Mouse (Mus musculus) frontal cortex, postnatal 25 days (tissue): Measurements from ENCODE around the gene Spc25.

Source experiments
- DNase-seq, 2 experiments: peaks; one replicate each; pipeline ENCODE4 v3.0.0; 2022; ENCODE audit warnings: low spot score in 2 of 2

Spc25 gene

DNA sequence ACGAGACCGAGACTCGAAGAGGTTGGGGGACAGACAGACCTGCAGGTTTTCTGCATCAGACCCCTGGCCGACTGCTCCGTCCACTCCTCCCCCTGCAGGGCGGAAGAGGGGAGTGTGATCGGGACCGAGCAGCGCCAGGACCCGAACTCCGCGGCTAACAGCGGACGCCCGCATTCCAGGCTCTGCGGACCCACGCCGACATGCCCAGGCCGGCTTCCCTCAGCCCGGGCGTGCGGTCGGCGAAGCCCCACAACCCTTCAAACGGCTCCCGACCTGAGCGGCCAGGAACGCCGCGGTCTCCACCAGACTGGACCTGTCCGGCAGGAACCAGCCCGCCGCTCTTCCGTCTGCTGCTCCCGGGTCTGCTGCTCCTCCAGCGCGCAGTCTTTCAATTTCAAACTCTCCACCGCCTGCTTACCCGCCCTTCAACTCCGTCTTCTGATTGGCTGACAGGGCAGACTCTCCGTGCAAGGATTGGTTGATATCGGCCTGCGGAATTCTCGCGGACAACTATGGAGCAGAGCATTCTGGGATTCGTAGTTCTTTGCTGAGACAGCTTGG is at the start of gene Spc25:
Gene Spc25 (minus strand): TSS at position 404 of the 561 bp plus-strand sequence.
- peak; percentile 71 to 82 for DNase-seq

DNA sequence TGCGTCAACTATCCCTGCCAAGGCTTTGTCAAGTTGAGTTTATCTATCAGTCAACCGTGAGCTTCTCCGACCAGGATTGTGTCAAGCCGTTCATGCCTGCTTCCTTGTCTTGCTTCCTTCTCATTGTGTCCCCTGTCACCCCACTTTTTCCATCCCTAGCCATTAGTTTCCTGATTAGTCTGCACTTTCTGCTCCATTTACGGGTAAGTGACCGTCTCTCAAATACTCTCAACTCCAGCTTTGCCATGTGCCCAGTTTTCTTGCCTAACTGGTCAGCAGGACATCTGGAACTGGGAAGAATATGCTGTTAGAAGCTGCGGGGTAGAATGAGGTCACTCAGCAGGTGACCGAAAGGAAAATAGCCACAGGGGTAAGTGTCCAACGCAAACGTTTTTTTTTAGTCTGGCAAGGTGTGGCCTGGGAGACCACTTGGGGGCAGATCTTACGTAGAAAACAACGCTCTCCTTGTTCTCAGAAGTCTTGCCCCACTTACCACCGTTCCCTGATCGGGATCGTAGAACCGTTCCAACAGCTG is 42.3 kb upstream of the Spc25 start:
- no peak for DNase-seq

DNA sequence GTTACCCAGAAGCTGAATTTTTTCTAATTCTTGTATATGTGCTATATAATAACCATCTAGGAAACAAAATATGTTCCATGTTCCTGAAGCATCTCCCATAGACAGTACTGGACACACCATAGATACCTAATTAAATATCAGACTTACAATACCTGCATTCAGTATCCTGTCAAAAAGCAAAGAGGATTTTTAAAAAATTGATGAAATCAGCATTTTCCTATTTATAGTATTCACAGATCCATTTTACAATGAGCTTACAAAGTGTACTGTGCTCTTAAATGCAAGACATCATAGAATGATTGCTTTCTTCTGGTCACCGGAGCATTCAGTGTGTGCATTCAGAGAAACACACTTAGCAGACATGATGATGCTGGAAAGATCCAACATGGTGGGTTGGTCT is 41.1 kb upstream of the Spc25 start:
- DNase-seq = no peak

DNA sequence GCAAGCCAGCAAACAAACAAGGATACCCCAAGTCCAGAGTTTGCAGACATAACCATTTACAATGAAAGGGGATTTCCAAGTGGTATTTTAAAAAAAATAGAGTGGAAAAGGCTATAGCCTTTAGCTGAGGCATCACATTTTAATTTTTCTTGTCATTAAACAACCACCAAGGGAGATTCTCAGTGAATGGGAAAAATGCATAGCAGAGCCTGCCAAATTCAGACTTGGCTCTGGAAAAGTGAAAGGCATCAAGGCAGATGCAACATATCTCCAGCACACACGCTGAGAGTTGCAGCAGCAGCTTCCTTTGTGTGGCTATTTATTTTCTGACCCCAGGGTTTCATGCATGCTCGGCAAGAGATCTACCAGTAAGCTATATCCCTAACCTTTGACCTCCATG is 38.9 kb upstream of the Spc25 start:
- no peak for DNase-seq

DNA sequence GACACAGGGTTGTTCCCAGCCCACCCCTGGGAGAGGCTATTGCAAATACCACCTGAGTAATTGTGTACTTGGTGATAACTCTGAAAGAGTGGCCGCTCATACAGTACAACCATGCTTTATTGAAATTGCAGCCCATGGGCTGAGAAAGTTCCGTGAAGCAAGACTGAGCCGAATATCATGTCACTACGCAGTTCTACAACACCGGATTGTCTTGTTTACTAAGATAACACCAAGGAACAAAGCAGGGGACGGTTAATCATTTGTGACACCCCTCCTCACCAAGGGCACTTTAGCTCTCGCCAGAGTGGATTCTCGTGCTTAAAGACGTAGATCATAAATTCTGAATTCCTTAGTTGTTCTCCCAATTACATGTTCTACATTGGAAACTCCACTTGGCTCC is 33.3 kb upstream of the Spc25 start:
- DNase-seq = no peak

DNA sequence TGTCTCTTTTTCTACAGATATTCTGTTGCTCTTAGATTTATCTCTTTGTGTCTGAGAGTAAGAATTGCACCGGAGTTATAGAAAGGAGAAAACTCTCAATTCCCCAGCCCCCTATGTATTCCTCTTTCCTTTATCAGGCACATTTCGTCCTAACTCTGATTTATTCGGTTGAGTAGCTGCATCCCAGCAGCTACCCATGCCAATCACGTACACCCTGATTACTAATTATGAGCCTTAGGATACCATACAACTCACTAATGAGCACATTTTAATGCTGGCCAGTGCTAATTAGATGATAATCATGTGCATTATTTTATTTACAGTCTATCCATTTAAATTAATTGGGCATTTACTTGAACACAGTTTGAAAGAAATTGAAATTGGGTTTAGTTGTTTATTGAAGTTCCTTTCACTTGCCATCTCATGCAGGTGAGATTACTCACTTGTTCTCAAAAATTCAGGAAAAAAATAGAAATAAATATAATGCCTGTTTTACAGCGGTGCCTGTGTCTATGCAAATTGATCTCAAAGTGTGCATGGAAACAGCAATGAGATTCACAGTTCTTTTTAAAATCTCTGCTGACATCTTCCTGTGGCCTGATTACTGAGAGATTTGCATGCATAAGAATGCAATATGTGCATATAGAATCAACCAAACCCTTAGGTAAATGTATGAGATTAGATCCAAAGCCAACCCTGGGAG is 29.1 kb upstream of the Spc25 start:
- no peak for DNase-seq

DNA sequence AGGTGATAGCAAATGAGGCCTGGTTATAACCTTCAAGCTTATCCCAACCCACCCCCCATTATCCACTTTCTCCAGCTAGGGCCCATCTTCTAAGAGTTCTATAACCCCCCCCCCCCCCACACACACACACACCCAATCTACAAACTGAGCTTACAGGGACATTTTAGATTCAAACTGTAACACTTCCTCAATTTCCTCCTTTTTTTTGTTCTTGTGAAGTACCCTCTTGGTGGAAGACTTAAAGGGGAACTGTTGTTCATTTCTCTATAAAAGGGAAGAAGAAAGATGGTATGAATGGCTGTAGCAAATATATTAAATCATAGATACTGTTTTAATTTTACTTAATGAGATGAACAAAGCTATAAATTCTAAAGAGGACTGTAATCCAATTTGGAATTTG is 26.1 kb upstream of the Spc25 start:
- no peak for DNase-seq

DNA sequence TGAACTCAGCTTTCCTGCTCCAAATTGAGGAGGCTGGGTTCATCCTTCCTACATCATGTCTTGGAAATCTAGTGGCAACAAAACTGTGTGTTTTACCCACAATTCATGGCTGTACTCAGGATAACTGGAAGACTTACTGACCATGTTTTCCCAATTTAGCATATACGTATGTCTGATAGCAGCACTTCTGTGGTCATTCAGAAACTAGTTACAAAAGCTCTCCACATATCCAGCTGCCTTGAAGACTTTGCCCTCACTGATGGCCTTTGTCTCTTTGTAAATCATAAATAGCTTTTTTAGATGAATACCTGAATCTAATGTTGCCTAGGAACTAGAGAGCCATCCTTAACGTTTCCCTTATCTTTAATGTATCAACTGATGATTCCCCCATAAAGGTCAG is 24.1 kb upstream of the Spc25 start:
- DNase-seq = no peak

DNA sequence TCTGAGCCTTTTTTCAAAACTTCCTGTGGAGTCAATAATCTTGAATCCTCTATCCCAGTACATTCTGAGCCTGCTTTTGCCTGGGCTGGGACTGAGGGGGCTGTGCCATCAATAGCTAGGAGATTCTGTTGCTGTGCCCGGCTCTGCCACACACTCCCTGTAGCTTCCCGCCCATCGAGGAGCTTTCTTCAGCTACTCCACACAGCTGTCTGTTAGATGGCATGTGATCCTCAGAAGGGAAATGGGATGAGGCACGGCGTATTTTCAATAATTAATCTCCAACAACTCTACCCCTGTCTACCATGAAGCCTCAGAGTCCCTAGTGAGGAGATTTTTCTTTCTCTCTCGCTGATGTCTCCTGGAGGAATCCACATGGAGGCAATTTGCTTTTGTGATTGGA is 22.6 kb upstream of the Spc25 start:
- DNase-seq = no peak

DNA sequence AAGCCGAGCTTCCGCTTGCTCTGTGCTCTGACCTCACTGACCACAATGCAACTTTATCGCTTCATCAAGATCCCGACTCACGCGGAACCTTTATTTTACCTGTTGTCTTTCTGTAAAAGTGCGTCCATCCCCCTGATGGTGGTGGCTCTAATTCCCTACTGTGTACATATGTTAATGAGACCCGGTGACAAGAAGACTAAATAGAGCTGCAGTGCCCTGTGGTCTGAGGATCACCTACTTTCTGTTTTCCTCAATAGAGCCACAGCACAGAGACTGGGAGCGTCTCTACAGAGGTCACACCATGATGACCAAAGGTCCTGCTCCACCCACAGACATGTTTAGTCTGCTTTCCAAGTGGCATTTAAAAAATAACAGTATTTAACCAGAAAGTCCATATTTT is 20.9 kb upstream of the Spc25 start:
- no peak for DNase-seq

DNA sequence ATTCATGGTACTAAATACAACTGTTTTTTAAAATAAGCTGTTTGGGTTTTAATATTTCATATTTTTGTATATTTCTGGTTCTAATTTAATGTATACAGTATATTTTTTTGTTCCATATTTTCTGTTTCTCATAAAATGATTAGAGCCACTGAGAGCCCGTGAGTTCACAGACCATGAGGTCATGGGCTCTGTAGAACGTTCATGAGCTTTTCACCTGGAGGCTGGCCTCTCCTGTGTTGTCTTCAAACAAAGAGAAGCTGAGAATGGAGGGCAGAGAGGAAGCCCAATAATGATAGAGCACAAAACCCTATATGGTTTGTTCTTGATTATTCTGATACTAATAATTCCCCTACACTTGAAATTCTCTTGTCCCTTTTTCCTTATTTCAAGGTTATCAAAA is 18.7 kb upstream of the Spc25 start:
- no peak for DNase-seq

DNA sequence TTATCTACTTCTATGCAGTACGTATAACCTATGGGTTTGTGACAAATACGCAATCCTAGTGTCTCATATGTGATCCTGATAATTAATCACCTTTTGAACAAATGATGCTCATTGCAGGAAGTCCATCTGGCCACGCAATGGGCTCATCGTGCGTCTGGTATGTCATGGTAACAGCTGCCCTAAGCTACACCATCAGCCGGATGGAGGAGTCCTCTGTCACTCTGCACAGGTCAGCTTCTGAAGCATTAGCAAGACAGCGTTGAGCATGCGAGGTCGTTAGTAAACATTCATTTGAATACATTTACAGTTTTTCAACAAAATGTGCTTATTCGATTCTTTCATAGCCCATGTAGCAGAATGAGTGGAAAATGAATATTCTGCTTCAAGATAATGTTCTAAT is 16.8 kb upstream of the Spc25 start:
- DNase-seq = no peak

DNA sequence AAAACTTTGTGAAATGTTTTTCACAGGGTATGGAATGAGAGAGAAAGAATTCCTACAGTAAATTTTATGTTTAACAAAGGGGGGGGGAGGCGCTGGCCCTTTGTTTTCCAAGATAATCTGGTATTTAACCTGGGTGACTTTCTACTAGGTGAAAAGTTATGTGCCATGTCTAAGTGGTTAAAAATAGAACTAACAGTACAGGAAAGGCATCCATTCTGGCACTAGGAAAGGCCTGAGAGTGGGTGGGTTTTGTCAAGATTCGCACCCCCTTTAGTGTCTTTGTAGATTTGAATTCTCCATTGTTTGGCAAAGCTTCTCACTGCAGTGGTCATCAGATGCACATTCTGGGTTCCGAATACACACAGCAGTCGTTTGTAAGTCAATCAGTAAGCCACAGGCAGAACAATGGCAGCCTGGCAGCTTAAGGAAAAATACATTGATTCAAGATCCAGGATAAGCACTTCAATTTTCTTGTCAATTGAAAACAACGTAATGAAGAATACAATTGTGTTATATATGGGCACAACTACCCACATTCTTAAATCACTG is 15.9 kb upstream of the Spc25 start:
- no peak for DNase-seq

DNA sequence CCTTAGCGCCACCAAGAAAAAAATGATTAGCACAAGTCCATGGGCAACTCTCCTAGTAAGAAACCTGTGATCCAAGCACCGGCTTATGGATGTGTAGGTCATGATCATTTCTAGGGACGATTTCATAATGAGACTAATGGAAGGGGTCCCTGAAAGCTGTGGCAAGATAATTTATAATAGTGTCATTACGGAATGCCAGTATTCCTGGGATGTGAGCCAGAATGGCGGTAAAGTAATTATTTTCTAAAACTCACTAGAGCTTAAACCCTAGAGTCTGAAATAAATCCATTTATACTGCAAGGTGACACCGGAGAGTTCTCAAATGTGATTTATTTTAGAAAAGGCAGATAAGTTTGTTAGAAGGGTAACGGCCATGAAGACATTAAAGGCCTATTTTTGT is 9.2 kb upstream of the Spc25 start:
- no peak for DNase-seq

DNA sequence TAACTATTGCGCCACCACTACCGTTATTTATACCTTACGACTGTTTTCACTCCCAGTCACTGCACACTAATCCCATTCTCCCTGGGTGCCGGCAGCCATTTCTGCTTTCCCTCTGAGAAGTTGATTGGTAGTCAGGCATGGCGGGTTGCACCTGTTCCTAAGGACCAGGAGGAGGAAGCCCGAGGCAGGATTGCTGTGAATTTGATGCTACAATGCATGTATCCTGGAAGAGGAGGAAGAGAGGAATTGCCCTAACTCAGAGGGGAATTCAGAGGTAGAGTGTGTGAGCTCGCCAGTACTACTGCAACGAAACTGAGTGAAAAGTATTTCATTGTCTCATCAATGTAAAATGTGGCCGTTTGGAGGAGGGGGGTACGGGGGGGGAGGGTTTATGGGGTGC is 6.7 kb upstream of the Spc25 start:
- no peak for DNase-seq

DNA sequence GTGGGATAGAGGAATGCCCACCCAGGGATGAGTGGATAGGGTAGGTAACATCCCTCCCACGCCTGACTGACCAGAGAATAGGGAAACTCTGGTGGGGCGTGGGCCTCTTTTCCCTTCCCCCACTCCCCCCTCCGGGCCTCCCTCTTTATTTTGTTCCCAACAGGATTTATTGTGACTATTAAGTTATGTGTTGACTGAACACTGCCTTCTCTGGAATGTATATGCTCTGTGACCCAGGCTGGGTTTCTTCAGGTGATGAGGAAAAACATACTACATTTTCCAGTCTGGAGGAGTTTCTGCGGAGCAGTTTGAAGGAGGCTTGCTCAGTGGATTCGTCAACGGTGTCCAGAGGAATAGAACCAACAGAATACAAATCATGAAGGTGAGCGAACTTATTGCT is 4.8 kb upstream of the Spc25 start, which contains the start of gene G6pc2:
Gene G6pc2 (plus strand): TSS at position 301 of the 400 bp plus-strand sequence.
- no peak for DNase-seq

DNA sequence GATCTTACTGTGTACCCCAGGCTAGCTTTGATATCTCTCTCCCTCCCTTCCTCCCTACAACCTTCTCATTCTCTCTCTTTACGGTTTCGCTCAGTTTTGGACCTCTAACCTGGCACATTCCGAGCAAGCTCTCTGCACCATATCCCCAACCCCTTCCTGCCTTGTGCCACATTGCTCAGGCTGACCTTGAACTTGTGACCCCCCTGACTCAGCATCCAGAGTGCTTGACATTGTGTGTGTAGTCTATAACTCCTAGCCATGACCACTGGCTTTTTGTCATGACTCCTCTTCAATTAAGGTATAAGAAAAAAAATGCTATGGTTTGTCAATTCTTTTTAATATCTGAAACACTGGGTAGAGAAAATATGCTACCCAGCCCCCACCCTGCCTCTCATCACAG is 3.7 kb upstream of the Spc25 start:
- no peak for DNase-seq

DNA sequence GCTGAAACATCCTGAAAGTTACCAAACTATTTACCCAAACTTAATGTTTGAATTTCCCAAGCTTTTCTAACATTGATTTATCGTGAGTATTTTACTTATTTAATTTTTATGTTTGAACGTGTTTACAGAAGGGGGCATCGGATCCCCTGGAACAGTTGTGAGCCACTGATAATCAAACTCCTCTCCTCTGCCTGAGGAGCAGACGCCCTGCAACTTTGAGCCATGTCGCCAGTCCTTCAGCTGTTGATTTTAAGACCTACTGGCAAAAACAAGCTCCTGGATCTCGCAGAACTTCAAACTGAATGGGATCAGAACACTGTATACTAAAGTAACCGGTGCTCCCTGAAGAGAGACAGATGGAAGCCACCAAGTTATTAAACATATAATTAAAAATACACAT is 529 bp upstream of the Spc25 start:
- DNase-seq = no peak

DNA sequence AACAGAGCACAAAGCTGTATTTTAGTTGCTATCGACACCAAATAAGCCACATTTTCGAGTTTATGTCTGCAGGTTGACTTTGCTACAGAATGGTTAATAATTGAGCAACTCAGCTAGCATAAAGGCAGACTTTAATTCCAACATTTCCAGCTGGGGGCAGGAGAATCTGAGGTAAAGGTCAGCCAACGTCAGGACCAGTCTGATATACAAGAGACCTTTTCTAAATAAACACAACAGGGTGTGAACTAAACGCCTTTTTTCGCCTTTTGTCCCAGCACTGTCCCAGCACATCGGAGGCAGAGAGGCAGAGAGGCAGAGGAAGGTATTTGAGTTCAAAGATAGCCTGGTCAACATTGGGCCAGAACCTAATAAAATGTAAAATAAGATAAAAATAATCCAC is 809 bp downstream of the Spc25 start:
- DNase-seq = no peak

DNA sequence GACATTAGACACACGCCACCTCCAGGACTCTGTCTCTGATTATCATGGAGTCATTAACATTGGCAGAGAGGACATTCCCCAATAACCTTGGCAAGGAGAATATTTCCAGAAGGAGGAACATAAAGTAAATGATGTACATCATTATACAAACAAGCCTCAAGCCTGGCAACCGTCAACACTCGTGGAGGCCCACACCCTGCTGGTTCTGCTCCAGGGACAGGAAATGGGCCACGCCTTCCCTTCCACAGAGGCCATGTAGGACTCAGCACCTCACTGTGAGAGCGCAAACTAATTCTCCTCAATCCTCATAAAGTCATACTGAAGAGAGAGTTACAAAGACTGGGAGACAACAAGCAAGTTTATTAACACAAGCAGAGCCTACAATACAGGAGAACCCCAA is 12.4 kb downstream of the Spc25 start:
- no peak for DNase-seq

DNA sequence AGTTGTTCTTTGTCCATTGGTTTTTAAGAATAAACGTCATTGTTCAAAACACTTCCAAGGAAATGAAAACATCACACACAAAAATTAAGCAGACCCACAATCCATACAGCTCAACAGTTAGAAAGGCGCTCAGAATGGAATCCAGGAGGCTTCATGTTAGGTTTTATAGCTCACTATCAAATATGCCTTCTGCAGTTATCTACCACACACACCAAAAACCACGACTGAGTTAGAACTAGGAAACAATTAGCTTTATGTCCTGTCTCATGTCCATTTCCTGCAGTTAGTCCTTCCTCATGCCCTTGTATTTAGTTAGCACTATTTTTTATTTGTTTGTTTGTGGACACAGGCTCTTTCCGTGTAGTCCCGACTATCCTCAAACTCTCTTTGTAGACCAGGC is 14.9 kb downstream of the Spc25 start:
- DNase-seq = no peak

DNA sequence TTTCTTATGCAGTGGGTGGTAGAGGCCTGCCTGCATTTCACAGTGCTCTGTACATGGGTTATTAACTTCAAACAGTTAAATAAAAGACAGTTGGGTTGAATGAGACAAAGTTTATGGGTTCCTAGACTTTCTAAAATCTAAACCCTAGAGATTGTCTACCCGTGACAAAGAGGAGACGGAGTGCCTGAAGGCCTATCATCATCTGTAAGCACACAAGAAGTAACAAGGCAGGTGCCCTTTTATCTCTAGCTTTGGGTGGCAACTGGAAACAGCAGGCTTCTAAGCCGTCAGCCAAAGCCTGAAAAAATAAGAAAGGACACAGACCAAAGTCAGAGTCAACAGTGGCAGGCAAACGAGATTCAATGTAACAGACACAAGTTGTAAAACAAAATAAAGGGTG is 16.8 kb downstream of the Spc25 start:
- DNase-seq = no peak

DNA sequence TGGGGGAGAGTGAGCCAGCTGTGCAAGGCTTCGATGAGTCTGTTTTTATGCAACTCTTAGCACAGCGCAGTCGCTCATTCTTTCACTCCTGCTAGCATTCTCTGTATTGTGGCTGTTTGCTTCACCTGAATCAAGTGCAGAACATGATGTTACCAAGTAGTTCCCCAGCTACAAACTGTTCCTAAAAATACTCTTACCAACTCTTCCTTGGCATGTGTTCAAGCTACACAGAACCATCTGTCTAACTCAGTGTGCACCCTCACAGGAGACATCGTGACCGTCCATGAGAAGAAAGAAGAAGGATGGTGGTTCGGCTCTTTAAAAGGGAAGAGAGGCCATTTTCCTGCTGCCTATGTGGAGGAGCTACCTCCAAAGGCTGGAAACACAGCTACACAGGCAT is 17.3 kb downstream of the Spc25 start:
- peak in 1 of 2 experiments; percentile 11 for DNase-seq
